Mouse (Mus musculus) layer of hippocampus, postnatal 25 days (tissue): ENCODE results near the gene Six5. TPM values are rescaled to one million over a fixed set of nuclear protein-coding genes. Genes with fewer than 3 reads are reported as not detected.
"Not testable (repeated sequence)": the region's sequence is repeated elsewhere in the genome, so short reads cannot be mapped to it uniquely, and the experiment has no call there.

Experiments
- DNase-seq, 2 experiments: peaks; one replicate each; pipeline ENCODE4 v3.0.0; 2022; ENCODE audit warnings: mixed read lengths in 2 of 2, low spot score in 1 of 2; ENCODE audit errors: extremely low spot score in 1 of 2
- total RNA-seq, 2 experiments: library from RNA; stranded (reverse); gene quantifications; 2 replicates each; pipeline ENCODE4 v1.2.3; 2021

Gene Six5
- total RNA-seq = 1 to 10 TPM; 1.8 to 2.6 TPM

DNA sequence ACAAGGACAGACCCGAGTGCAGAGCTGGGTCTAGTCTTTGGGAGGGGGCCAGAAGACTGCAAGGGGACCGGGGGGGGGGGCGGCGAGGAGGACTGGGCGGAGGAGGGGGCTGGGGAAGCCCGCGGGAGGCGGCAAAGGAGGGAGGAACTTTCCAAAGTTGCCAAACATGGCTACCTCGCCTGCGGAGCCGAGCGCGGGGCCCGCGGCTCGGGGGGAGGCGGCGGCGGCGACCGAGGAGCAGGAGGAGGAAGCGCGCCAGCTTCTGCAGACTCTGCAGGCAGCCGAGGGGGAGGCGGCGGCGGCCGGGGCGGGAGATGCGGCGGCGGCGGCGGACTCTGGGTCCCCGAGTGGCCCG is at the start of gene Six5:
Gene Six5 (plus strand): TSS at position 124 of the 355 bp plus-strand sequence.
- no peak for DNase-seq

DNA sequence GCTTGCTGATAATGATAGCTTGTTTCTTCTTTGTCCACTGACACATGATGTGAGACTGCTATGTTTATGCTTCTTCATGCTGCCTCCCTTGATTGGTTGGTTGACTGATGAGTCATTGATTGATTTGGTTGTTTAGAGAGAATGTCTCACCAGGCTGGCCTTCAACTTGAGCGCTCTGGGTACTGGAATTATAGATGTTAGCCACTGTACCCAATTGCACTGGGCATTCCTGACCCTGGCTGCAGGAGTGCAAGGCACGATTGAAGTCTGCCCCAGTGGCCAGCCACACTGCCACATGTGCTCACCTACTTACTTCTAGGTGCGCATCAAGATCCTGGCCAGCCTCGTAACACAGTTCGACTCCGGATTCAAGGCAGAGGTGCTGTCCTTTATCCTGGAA is 49.8 kb upstream of the Six5 start:
- DNase-seq = no peak

DNA sequence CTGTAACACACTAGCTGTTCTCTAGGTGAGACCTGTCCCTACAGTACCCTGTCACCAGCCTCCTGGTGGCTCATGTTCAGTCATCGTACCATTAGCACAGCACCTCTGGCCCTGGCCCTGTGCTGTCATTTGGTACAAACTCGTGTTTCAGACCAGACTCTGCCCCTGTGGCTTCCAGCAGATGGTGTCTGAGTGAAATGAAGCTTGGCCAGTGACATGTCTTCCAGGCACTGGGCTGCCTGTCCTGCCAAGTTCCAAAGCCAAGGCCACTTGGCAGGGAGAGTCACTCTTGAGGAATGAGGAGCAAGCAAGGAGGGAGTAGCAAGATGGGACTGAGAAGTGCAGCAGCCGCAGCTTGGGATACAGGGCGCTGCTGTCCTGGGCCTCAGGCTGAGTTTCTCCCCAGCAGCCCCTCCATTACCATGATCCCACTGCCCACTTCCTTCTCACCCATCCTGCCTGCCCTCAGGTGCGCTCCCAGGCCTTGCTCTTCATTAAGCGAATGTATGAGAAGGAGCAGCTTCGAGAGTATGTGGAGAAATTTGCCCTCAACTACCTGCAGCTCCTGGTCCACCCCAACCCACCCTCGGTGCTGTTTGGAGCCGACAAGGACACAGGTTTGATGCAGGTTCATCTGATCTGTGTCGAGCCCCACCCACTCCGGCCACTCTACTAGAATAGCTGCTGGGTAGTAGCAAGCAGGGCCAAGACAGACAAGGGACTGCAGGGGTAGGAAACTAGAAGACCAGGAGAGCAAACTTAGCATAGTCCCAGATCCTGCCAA is 47.9 kb upstream of the Six5 start:
- DNase-seq = no peak

- no peak for DNase-seq
Measured at GRCm38 (mm10) chr7:19048006-19048527, 46.3 kb upstream of the Six5 start.

DNA sequence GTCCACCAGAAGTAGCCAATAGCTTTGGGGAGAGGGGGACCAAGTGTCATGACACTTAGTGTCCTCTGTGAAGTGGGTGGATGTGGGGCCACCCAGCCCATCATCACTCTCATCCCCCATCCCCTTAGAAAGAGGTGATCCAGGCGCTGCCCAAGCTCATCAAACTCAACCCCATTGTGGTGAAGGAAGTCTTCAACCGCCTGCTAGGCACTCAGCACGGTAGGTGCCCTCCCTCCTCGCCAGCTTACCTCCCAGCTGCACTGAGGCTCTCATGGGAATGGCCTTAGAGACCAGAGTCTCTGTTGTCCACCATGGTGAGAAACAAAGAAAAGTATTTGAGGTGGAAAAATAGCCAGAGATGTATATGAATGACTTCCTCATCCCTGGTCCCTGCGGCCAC is 45.1 kb upstream of the Six5 start:
- no peak for DNase-seq

GRCm38 (mm10) chr7:19050172-19050571 is 44.2 kb upstream of the Six5 start:
- no peak for DNase-seq

GRCm38 (mm10) chr7:19051161-19051560 is 43.2 kb upstream of the Six5 start:
- DNase-seq = no peak

GRCm38 (mm10) chr7:19052345-19053135 is 41.9 kb upstream of the Six5 start:
- DNase-seq = peak in 1 of 2 experiments; percentile 43

- no peak for DNase-seq
Measured at GRCm38 (mm10) chr7:19053136-19053532, 41.3 kb upstream of the Six5 start.

DNA sequence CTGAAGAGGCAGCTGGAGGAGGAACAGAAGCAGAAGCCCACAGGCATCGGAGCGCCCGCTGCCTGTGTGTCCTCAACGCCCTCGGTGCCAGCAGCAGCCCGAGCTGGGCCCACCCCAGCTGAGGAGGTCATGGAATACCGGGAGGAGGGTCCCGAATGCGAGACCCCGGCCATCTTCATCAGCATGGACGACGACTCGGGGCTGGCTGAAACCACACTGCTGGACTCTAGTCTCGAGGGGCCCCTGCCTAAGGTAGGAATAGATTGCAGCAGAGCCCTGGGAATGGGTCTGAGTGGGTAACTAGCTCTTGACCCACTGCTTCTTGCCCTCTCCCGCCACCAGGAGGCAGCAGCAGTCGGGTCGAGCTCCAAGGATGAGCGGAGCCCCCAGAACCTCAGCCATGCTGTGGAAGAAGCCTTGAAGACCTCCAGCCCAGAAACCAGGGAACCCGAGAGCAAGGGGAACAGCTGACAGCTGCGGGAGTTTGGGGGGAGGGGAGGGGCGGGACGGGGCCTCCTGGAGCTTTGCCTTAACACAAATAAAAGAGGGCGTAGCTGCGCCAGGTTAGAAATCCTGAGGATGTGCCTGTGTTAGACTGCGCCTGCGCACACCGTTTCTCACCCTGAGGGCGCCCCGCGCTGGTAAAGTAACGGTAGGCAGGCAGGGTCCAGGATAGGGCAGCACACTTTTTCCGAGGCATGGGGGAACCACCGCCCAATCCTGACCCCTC is 40.2 kb upstream of the Six5 start, which contains the start of gene Rsph6a:
Gene Rsph6a (plus strand): TSS at position 644 of the 730 bp plus-strand sequence.
- peak in 1 of 2 experiments; percentile 53 for DNase-seq

- DNase-seq = no peak
Measured at GRCm38 (mm10) chr7:19054777-19055076, 39.7 kb upstream of the Six5 start.

GRCm38 (mm10) chr7:19055108-19055507 is 39.3 kb upstream of the Six5 start:
- DNase-seq = no peak

DNA sequence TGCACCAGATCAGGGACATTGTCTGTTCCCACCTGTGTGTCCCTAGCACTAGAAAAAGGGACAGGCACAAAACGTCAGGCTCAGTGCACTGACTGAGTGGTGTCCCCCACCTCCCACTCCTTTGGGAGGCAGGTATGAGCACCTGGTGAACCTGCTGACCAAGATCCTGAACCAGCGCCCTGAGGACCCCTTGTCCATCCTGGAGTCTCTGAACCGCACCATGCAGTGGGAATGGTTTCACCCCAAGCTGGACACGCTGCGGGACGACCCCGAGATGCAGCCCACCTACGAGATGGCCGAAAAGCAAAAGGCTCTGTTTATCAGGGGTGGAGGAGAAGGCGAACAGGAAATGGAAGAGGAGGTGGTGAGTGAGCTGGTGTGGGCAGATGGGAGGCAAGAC is 37.0 kb upstream of the Six5 start:
- no peak for DNase-seq

DNA sequence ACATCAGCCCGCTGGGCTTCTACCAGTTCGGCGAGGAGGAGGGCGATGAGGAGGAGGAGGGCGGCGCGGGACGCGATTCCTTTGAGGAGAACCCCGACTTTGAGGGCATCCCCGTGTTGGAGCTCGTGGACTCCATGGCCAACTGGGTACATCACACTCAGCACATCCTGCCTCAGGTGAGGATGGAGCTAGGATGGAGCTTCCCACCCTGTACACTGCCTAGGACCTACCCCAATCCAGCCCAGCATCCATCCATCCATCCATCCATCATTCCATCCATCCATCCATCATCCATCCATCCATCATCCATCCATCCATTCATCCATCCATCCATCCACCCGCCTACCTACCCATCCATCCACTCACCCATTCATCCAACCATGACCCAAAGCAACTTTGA is 28.5 kb upstream of the Six5 start:
- no peak for DNase-seq

- DNase-seq = no peak
Measured at GRCm38 (mm10) chr7:19067063-19067462, 27.3 kb upstream of the Six5 start.

DNA sequence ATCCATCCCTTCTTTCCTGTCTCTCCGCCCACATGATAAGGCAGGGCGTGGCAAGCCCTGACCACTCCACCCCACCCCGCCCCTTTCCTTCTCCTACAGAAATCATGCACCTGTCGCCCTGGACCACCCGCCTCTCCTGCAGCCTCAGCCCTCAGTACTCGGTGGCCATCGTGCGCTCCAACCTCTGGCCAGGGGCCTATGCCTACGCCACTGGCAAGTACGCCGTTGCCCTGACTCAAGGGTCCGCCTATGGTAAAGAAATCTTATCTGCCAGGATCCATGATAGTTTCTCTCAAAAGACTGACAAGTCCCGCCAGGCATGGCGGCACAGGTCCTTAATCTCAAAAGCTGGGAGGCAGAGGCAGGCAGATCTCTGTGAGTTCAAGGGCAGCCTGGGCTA is 26.5 kb upstream of the Six5 start:
- DNase-seq = no peak

DNA sequence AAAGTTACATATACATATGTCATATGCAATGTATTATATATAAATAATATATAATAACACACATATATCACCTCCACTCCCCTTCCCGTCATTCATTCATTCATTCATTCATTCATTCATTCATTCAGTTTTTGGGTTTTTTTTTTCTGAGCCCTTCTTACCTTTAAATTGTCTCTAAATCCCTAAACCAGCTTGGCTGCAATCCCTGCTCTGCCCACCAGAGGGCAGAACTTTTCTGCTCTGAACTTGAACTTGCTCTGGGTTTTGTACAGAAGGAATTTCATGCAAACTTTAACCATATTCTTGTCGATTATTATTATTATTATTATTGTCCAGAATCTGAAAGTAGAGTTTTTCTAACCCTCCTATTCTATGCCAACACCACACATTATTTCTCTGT is 25.7 kb upstream of the Six5 start:
- peak; percentile 65 to 87 for DNase-seq

- DNase-seq = no peak
Measured at GRCm38 (mm10) chr7:19069500-19069899, 24.9 kb upstream of the Six5 start.

DNA sequence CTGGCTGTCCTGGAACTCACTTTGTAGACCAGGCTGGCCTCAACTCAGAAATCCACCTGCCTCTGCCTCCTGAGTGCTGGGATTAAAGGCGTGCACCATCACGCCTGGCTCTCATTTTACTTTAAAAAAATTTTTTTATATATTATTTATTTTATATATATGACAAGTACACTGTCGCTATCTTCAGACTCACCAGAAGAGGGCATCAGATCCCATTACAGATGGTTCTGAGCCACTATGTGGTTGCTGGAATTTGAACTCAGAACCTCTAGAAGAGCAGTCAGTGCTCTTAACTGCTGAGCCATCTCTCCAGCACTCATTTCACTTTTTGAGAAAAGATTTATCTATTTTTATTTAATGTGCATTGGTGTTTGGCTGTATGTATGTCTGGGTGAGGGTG is 23.4 kb upstream of the Six5 start:
- not testable (repeated sequence) for DNase-seq

DNA sequence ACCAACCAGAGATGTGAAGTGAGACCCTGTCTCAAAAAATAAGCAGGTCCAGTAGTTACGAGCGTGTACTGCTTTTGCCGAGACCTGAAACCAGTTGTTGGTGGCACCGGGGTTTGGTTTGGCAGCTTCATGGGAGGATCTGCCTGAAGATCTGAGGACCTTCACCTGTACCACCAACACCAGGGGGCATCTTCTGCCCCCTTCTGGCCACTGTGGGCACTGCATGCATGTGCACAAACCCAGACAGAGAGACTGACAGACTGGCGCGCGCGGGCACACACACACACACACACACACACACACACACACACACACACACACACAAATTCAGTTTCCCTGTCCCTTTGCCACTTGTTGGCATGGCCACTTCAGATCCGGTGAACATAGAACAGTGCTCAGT is 20.9 kb upstream of the Six5 start:
- peak in 1 of 2 experiments; percentile 61 for DNase-seq

- DNase-seq = no peak
Measured at GRCm38 (mm10) chr7:19074494-19074893, 19.9 kb upstream of the Six5 start.
